Mouse (Mus musculus): ENCODE results near the gene Rbpjl. TPM values are rescaled to one million over a fixed set of nuclear protein-coding genes. Genes with fewer than 3 reads are reported as not detected.
A peak's percentile ranks its signal among the peaks of the same experiment; 100 is the strongest.

Rbpjl gene
- total RNA-seq, 1 experiment = 0.04 TPM

DNA sequence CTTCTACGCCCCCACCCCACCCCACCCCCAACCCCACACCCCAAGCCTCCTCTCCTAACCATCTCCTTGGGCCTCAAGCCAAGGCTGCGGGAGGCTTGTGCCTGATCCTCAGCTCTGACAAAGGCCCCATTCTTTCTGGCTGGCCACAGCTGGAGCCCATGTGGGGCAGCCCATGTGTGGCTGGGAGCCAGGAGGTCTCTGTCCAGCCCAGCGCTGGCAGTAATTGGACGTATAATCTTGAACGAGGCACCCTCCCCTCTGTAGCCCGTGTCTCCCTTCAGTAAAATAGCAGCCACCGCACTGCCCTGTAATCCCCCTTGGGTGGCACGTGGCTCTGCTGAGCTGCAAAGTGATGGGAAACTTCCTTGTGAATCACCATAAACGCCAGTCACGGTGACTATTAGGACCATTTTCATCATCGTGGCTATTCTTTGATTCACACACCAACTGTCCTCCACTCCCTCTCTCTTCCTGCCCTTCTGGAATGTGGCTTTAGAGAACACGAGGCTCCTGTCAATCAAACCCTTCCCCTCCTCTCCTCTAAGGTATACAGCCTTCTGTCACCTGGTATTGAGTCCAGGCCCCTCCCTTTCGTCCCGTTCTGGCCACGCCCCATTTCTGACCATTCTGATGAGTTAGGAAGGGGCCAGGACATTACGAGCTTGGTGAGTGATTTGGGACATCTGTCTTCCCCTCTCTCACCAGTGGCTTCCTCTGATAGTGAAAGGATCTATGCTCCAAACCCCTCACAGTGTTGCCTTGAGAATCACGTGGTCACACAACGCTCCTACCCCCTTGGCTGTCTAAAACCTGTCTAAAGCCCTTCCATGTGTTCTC is 16.8 kb upstream of the Rbpjl start:
- H3K4me3 ChIP-seq (ENCODE audit: insufficient read depth in 1 of 2, low read depth in 1 of 2, low read length in 2 of 2, poor library complexity in 1 of 2, severe bottlenecking in 1 of 2) = peak overlapping the region in 1 of 2 experiments; percentile 15; a peak in 1 of 4 replicates
- H3K4me1 ChIP-seq (ENCODE audit: control insufficient read depth in 2 of 2, insufficient read depth in 2 of 2, low read length in 2 of 2, poor library complexity in 1 of 2) = no peaks in the 10 kb centered on the region
- TF ChIP-seq ZNF384 (IDR thresholded peaks at IDR 0.05; ENCODE audit: low read depth, low read length) (no peak), MAFK (IDR thresholded peaks at IDR 0.05; ENCODE audit: insufficient read depth, low read depth, low read length) (no peak), HCFC1 (IDR thresholded peaks at IDR 0.05; ENCODE audit: borderline replicate concordance, insufficient read depth, low read length) (no peak), CHD2 (IDR thresholded peaks at IDR 0.05; ENCODE audit: low read depth, low read length) (no peak), ZC3H11A (IDR thresholded peaks at IDR 0.05; ENCODE audit: borderline replicate concordance, low read depth, low read length) (no peak)
- no peaks in the 10 kb centered on the region for H3K9me3 ChIP-seq (ENCODE audit: control insufficient read depth, insufficient read depth, low read depth, low read length)
- no peak overlapping the region for H3K27ac ChIP-seq (ENCODE audit: insufficient read depth, low read depth, low read length, poor library complexity, severe bottlenecking)
- DNase-seq (ENCODE audit: low read depth, low spot score) = no peak
- H3K36me3 ChIP-seq (ENCODE audit: control insufficient read depth, insufficient read depth, low read length, poor library complexity, severe bottlenecking) = no peaks in the 10 kb centered on the region
- in situ Hi-C loops (cut with MboI; ENCODE audit: low sequenced_read_pairs in 2 of 2, unreplicated experiment in 2 of 2) = no loop called here
- no peak overlapping the region for H3K9ac ChIP-seq (ENCODE audit: insufficient read depth, low read depth, low read length, poor library complexity, severe bottlenecking)

- no peak for DNase-seq (ENCODE audit: low read depth, low spot score)
- Histone ChIP-seq H3K4me1 (ENCODE audit: control insufficient read depth in 2 of 2, insufficient read depth in 2 of 2, low read length in 2 of 2, poor library complexity in 1 of 2) (no peaks in the 10 kb centered on the region), H3K27ac (ENCODE audit: insufficient read depth, low read depth, low read length, poor library complexity, severe bottlenecking) (no peak overlapping the region), H3K4me3 (ENCODE audit: insufficient read depth in 1 of 2, low read depth in 1 of 2, low read length in 2 of 2, poor library complexity in 1 of 2, severe bottlenecking in 1 of 2) (peak overlapping the region in 1 of 2 experiments; percentile 15; a peak in 1 of 4 replicates), H3K9ac (ENCODE audit: insufficient read depth, low read depth, low read length, poor library complexity, severe bottlenecking) (no peak overlapping the region), H3K36me3 (ENCODE audit: control insufficient read depth, insufficient read depth, low read length, poor library complexity, severe bottlenecking) (no peaks in the 10 kb centered on the region), H3K9me3 (ENCODE audit: control insufficient read depth, insufficient read depth, low read depth, low read length) (no peaks in the 10 kb centered on the region)
- TF ChIP-seq CHD2 (IDR thresholded peaks at IDR 0.05; ENCODE audit: low read depth, low read length) (no peak), ZNF384 (IDR thresholded peaks at IDR 0.05; ENCODE audit: low read depth, low read length) (no peak), ZC3H11A (IDR thresholded peaks at IDR 0.05; ENCODE audit: borderline replicate concordance, low read depth, low read length) (no peak), MAFK (IDR thresholded peaks at IDR 0.05; ENCODE audit: insufficient read depth, low read depth, low read length) (no peak), HCFC1 (IDR thresholded peaks at IDR 0.05; ENCODE audit: borderline replicate concordance, insufficient read depth, low read length) (no peak)
- in situ Hi-C loops (cut with MboI; ENCODE audit: low sequenced_read_pairs in 2 of 2, unreplicated experiment in 2 of 2) = no loop called here
These were observed 16.0 kb upstream of the Rbpjl start for GRCm38 (mm10) chr2:164386953-164387352.

GRCm38 (mm10) chr2:164389020-164389419 is 13.9 kb upstream of the Rbpjl start, which contains the start of gene Slpi:
Gene Slpi (minus strand): TSS chr2:164389095.
- H3K4me1 ChIP-seq (ENCODE audit: control insufficient read depth in 2 of 2, insufficient read depth in 2 of 2, low read length in 2 of 2, poor library complexity in 1 of 2) = peaks cover 0 to 2% of the 10 kb centered on the region in 2 experiments; a peak in 1 of 4 replicates
- no peaks in the 10 kb centered on the region for H3K36me3 ChIP-seq (ENCODE audit: control insufficient read depth, insufficient read depth, low read length, poor library complexity, severe bottlenecking)
- peak within 1 kb of the TSS; percentile 66 to 69 for H3K4me3 ChIP-seq (ENCODE audit: insufficient read depth in 1 of 2, low read depth in 1 of 2, low read length in 2 of 2, poor library complexity in 1 of 2, severe bottlenecking in 1 of 2)
- 0 out of 2 replicates have a peak, but pooled peaks have one; percentile 29 for TF ChIP-seq ZNF384 (IDR thresholded peaks at IDR 0.05; ENCODE audit: low read depth, low read length)
- TF ChIP-seq HCFC1 (IDR thresholded peaks at IDR 0.05; ENCODE audit: borderline replicate concordance, insufficient read depth, low read length) = no peak
- peak within 1 kb of the TSS; percentile 48; the same call in 1 of the 2 replicates for H3K9ac ChIP-seq (ENCODE audit: insufficient read depth, low read depth, low read length, poor library complexity, severe bottlenecking)
- H3K27ac ChIP-seq (ENCODE audit: insufficient read depth, low read depth, low read length, poor library complexity, severe bottlenecking) = no peak within 1 kb of the TSS
- in situ Hi-C loops (cut with MboI; ENCODE audit: low sequenced_read_pairs in 2 of 2, unreplicated experiment in 2 of 2) = no loop called here
- DNase-seq (ENCODE audit: low read depth, low spot score) = no peak
- no peaks in the 10 kb centered on the region for H3K9me3 ChIP-seq (ENCODE audit: control insufficient read depth, insufficient read depth, low read depth, low read length)

DNA sequence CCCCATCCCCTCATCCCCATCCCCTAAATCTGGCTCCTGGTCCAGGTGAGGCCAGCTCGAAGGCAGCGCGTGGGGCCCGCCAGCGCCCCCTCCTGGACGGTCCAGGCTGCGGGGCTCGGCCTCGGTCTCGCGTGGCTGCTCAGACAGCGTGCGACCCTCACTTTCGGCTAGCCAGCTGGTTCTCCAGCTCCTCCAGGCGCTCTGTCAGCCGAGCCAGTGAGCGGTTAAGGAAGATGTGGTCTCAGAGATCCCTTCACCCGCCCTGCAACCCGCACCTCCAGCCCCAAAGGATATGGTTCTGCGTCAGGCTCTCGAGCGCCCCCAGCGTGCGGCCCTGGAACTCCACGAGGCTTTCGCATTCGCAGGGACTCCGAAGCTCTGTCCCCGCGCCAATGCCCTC is 13.4 kb upstream of the Rbpjl start:
- peak overlapping the region; percentile 48; the same call in 1 of the 2 replicates for H3K9ac ChIP-seq (ENCODE audit: insufficient read depth, low read depth, low read length, poor library complexity, severe bottlenecking)
- TF ChIP-seq CHD2 (IDR thresholded peaks at IDR 0.05; ENCODE audit: low read depth, low read length) = no peak
- in situ Hi-C loops (cut with MboI; ENCODE audit: low sequenced_read_pairs in 2 of 2, unreplicated experiment in 2 of 2) = no loop called here
- DNase-seq (ENCODE audit: low read depth, low spot score) = peak; percentile 66
- no peaks in the 10 kb centered on the region for H3K36me3 ChIP-seq (ENCODE audit: control insufficient read depth, insufficient read depth, low read length, poor library complexity, severe bottlenecking)
- H3K4me3 ChIP-seq (ENCODE audit: insufficient read depth in 1 of 2, low read depth in 1 of 2, low read length in 2 of 2, poor library complexity in 1 of 2, severe bottlenecking in 1 of 2) = peak overlapping the region; percentile 66 to 69
- H3K4me1 ChIP-seq (ENCODE audit: control insufficient read depth in 2 of 2, insufficient read depth in 2 of 2, low read length in 2 of 2, poor library complexity in 1 of 2) = peaks cover 0 to 2% of the 10 kb centered on the region in 2 experiments; a peak in 1 of 4 replicates
- no peaks in the 10 kb centered on the region for H3K9me3 ChIP-seq (ENCODE audit: control insufficient read depth, insufficient read depth, low read depth, low read length)
- H3K27ac ChIP-seq (ENCODE audit: insufficient read depth, low read depth, low read length, poor library complexity, severe bottlenecking) = no peak overlapping the region
